Mouse (Mus musculus): ENCODE measurements at regions not wholly inside any gene's neighbourhood (a gene's known extent, or its start where the extent isn't known, plus 50 kb on each side); places are given as distances from the start of the nearest gene placed in this dataset.

GRCm38 (mm10) chr7:136377259-136377658 lies 517.2 kb upstream of the Mgmt start:
- Histone ChIP-seq H3K4me3 (replicated peaks) (no peak overlapping the region), H3K9me3 (no peaks in the 10 kb centered on the region), H3K27me3 (no peaks in the 10 kb centered on the region; the same call in 1 of the 2 replicates), H3K36me3 (no peaks in the 10 kb centered on the region), H3K4me1 (replicated peaks) (peaks cover 58% of the 10 kb centered on the region), H3K4me2 (no peak overlapping the region), H3K27ac (peak overlapping the region; percentile 80), H3K9ac (replicated peaks) (no peak overlapping the region)
- ATAC-seq (ENCODE audit: insufficient number of reproducible peaks, insufficient read depth, low FRiP score, low TSS enrichment, low read depth) = no peak
- 88% methylated on average over 3 of the region's 3 CpGs for WGBS

DNA sequence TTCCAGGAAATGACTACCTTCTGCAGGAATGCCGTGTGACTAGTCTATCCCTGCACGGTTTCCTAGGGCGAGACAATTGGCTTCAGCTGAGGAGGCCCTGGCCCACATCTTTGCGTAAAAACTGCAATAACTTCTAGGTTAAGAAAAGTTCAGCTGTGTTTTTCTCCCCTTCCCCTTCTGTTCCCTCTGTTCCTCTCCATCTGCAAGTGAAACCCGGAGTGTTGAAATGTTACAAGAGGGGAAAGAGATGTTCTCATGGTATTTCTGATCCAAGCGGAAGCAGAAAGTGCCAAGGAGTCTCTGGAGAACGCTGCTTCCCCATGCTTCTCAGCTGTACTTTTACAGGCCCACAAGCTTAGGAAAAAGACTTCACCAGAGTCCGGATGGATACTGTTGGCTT lies 516.7 kb upstream of the Mgmt start:
- H3K4me1 ChIP-seq (replicated peaks) = peaks cover 58% of the 10 kb centered on the region
- H3K36me3 ChIP-seq = no peaks in the 10 kb centered on the region
- 41% methylated on average over 8 of the region's 8 CpGs for WGBS
- no peaks in the 10 kb centered on the region for H3K9me3 ChIP-seq
- H3K9ac ChIP-seq (replicated peaks) = no peak overlapping the region
- peak overlapping the region; percentile 80 for H3K27ac ChIP-seq
- no peak overlapping the region; the same call in 1 of the 2 replicates for H3K4me2 ChIP-seq
- no peaks in the 10 kb centered on the region; the same call in 1 of the 2 replicates for H3K27me3 ChIP-seq
- ATAC-seq (ENCODE audit: insufficient number of reproducible peaks, insufficient read depth, low FRiP score, low TSS enrichment, low read depth) = no peak
- H3K4me3 ChIP-seq (replicated peaks) = no peak overlapping the region

- Histone ChIP-seq H3K4me3 (replicated peaks) (no peak overlapping the region), H3K9me3 (no peaks in the 10 kb centered on the region), H3K4me2 (no peak overlapping the region), H3K27me3 (peaks cover 1% of the 10 kb centered on the region; the same call in 1 of the 2 replicates), H3K27ac (peak overlapping the region; percentile 80), H3K36me3 (no peaks in the 10 kb centered on the region), H3K9ac (replicated peaks) (no peak overlapping the region), H3K4me1 (replicated peaks) (peaks cover 58% of the 10 kb centered on the region)
- WGBS = 43% methylated on average over 4 of the region's 4 CpGs
- no peak for ATAC-seq (ENCODE audit: insufficient number of reproducible peaks, insufficient read depth, low FRiP score, low TSS enrichment, low read depth)
These were observed 516.1 kb upstream of the Mgmt start for GRCm38 (mm10) chr7:136378321-136378720.

GRCm38 (mm10) chr7:136379319-136379718 lies 515.1 kb upstream of the Mgmt start:
- peak overlapping the region; percentile 72 for H3K27ac ChIP-seq
- WGBS = 45% methylated on average over 7 of the region's 7 CpGs
- peaks cover 3% of the 10 kb centered on the region; the same call in 1 of the 2 replicates for H3K27me3 ChIP-seq
- no peak overlapping the region for H3K9ac ChIP-seq (replicated peaks)
- no peaks in the 10 kb centered on the region for H3K9me3 ChIP-seq
- no peak overlapping the region for H3K4me3 ChIP-seq (replicated peaks)
- no peaks in the 10 kb centered on the region for H3K36me3 ChIP-seq
- peaks cover 58% of the 10 kb centered on the region for H3K4me1 ChIP-seq (replicated peaks)
- no peak overlapping the region for H3K4me2 ChIP-seq
- no peak for ATAC-seq (ENCODE audit: insufficient number of reproducible peaks, insufficient read depth, low FRiP score, low TSS enrichment, low read depth)

GRCm38 (mm10) chr7:136379741-136380140 lies 514.7 kb upstream of the Mgmt start:
- ATAC-seq (ENCODE audit: insufficient number of reproducible peaks, insufficient read depth, low FRiP score, low TSS enrichment, low read depth) = no peak; the same call in 1 of the 2 replicates
- Histone ChIP-seq H3K4me2 (no peak overlapping the region), H3K9ac (replicated peaks) (no peak overlapping the region), H3K4me1 (replicated peaks) (peaks cover 58% of the 10 kb centered on the region), H3K4me3 (replicated peaks) (no peak overlapping the region), H3K27me3 (peaks cover 3% of the 10 kb centered on the region; the same call in 1 of the 2 replicates), H3K36me3 (no peaks in the 10 kb centered on the region), H3K27ac (no peak overlapping the region; the same call in 1 of the 2 replicates), H3K9me3 (no peaks in the 10 kb centered on the region)
- 31% methylated on average over 3 of the region's 3 CpGs for WGBS

- Histone ChIP-seq H3K9me3 (no peaks in the 10 kb centered on the region), H3K4me3 (replicated peaks) (no peak overlapping the region), H3K27me3 (peaks cover 5% of the 10 kb centered on the region), H3K4me2 (no peak overlapping the region), H3K36me3 (no peaks in the 10 kb centered on the region), H3K4me1 (replicated peaks) (peaks cover 26% of the 10 kb centered on the region), H3K27ac (no peak overlapping the region), H3K9ac (replicated peaks) (no peak overlapping the region)
- ATAC-seq (ENCODE audit: insufficient number of reproducible peaks, insufficient read depth, low FRiP score, low TSS enrichment, low read depth) = no peak
- 73% methylated on average over 2 of the region's 2 CpGs for WGBS
These were observed 511.1 kb upstream of the Mgmt start for GRCm38 (mm10) chr7:136383296-136383695.

- H3K9me3 ChIP-seq = no peaks in the 10 kb centered on the region
- ATAC-seq (ENCODE audit: insufficient number of reproducible peaks, insufficient read depth, low FRiP score, low TSS enrichment, low read depth) = no peak
These were observed 506.7 kb upstream of the Mgmt start for GRCm38 (mm10) chr7:136387736-136388135.

GRCm38 (mm10) chr7:136390066-136390465 lies 504.3 kb upstream of the Mgmt start:
- H3K9ac ChIP-seq (replicated peaks) = no peak overlapping the region
- H3K4me2 ChIP-seq = peak overlapping the region; percentile 8; the same call in 1 of the 2 replicates
- peaks cover 25% of the 10 kb centered on the region for H3K4me1 ChIP-seq (replicated peaks)
- H3K4me3 ChIP-seq (replicated peaks) = no peak overlapping the region
- H3K27me3 ChIP-seq = peaks cover 3% of the 10 kb centered on the region; the same call in 1 of the 2 replicates
- no peaks in the 10 kb centered on the region for H3K9me3 ChIP-seq
- ATAC-seq (ENCODE audit: insufficient number of reproducible peaks, insufficient read depth, low FRiP score, low TSS enrichment, low read depth) = peak; percentile 92
- peak overlapping the region; percentile 75 for H3K27ac ChIP-seq
- no peaks in the 10 kb centered on the region for H3K36me3 ChIP-seq
- 2% methylated on average over 8 of the region's 8 CpGs for WGBS

More at GRCm38 (mm10) chr7:136387736-136388135, 506.7 kb upstream of the Mgmt start:
- H3K4me2 ChIP-seq = no peak overlapping the region
- H3K4me3 ChIP-seq (replicated peaks) = no peak overlapping the region
- H3K27me3 ChIP-seq = peaks cover 5% of the 10 kb centered on the region; the same call in 1 of the 2 replicates
- H3K27ac ChIP-seq = no peak overlapping the region
- 90% methylated on average over 4 of the region's 4 CpGs for WGBS
- H3K4me1 ChIP-seq (replicated peaks) = peaks cover 25% of the 10 kb centered on the region
- H3K36me3 ChIP-seq = no peaks in the 10 kb centered on the region
- H3K9ac ChIP-seq (replicated peaks) = no peak overlapping the region

- WGBS = 93% methylated on average over 6 of the region's 6 CpGs
These were observed 501.0 kb upstream of the Mgmt start for GRCm38 (mm10) chr7:136393454-136393853.

GRCm38 (mm10) chr7:136395838-136396237 lies 498.6 kb upstream of the Mgmt start:
- H3K27ac ChIP-seq = no peak overlapping the region
- WGBS = 66% methylated on average over 2 of the region's 2 CpGs
- no peak for ATAC-seq (ENCODE audit: insufficient number of reproducible peaks, insufficient read depth, low FRiP score, low TSS enrichment, low read depth)

More at GRCm38 (mm10) chr7:136393454-136393853, 501.0 kb upstream of the Mgmt start:
- ATAC-seq (ENCODE audit: insufficient number of reproducible peaks, insufficient read depth, low FRiP score, low TSS enrichment, low read depth) = no peak
- Histone ChIP-seq H3K27ac (no peak overlapping the region), H3K4me2 (no peak overlapping the region), H3K4me1 (replicated peaks) (peaks cover 25% of the 10 kb centered on the region), H3K4me3 (replicated peaks) (no peak overlapping the region), H3K9ac (replicated peaks) (no peak overlapping the region), H3K27me3 (no peaks in the 10 kb centered on the region; the same call in 1 of the 2 replicates), H3K36me3 (no peaks in the 10 kb centered on the region), H3K9me3 (no peaks in the 10 kb centered on the region)

DNA sequence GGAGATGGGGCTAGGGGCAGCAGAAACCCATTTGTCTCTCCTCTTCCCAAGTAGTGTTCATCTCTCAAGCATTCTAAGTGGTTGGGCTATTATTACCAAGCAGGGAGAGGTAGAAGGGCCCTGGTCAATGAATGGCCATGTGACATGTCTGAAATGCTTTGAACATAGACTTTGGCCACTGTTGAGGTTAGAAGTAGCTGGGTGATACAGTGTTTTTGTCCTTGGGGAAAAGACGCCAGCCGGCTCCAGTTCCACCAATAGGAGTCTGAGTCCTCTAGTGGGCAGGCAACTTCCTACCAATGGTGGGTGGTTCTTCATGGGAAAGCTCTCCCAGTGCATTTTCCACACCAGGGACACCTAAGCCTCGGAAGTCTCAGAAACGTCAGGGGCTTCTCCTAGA lies 497.3 kb upstream of the Mgmt start:
- Histone ChIP-seq H3K9ac (replicated peaks) (no peak overlapping the region), H3K4me3 (replicated peaks) (no peak overlapping the region), H3K4me1 (replicated peaks) (no peaks in the 10 kb centered on the region), H3K27me3 (no peaks in the 10 kb centered on the region; the same call in 1 of the 2 replicates), H3K27ac (no peak overlapping the region), H3K9me3 (no peaks in the 10 kb centered on the region), H3K36me3 (no peaks in the 10 kb centered on the region), H3K4me2 (no peak overlapping the region)
- 88% methylated on average over 4 of the region's 4 CpGs for WGBS
- no peak for ATAC-seq (ENCODE audit: insufficient number of reproducible peaks, insufficient read depth, low FRiP score, low TSS enrichment, low read depth)

More at GRCm38 (mm10) chr7:136395838-136396237, 498.6 kb upstream of the Mgmt start:
- H3K4me3 ChIP-seq (replicated peaks) = no peak overlapping the region
- no peak overlapping the region for H3K9ac ChIP-seq (replicated peaks)
- no peak overlapping the region for H3K4me2 ChIP-seq
- H3K36me3 ChIP-seq = no peaks in the 10 kb centered on the region
- H3K27me3 ChIP-seq = no peaks in the 10 kb centered on the region; the same call in 1 of the 2 replicates
- peaks cover 7% of the 10 kb centered on the region for H3K4me1 ChIP-seq (replicated peaks)
- H3K9me3 ChIP-seq = no peaks in the 10 kb centered on the region
